Mouse (Mus musculus) liver, embryonic 14.5 days (tissue): ENCODE results near the gene Eml2. TPM values are rescaled to one million over a fixed set of nuclear protein-coding genes. Genes with fewer than 3 reads are reported as not detected.

Experiments used
- ATAC-seq: fragments of 200-750 bp; cut with Nextera tagmentation; 2 replicates; pipeline ENCODE4 v1.8.0; 2017; ENCODE audit warnings: moderate number of reproducible peaks, mild to moderate bottlenecking, moderate library complexity; ENCODE audit not compliant: insufficient read depth
- DNase-seq, 3 experiments: peaks; one replicate each; pipeline ENCODE4 v3.0.0-alpha.2; 2012 to 2013; ENCODE audit warnings: low read depth in 3 of 3, low spot score in 3 of 3
- H3K27ac ChIP-seq: fragments of 300-500 bp; sonication (generic); 2 replicates; pipeline ENCODE4 v1.5.1; 2014; ENCODE audit warnings: moderate library complexity, mild to moderate bottlenecking, control low read depth, inconsistent platforms
- H3K27me3 ChIP-seq: fragments of 300-500 bp; sonication (generic); 2 replicates; pipeline ENCODE4 v1.6.1; 2014; ENCODE audit warnings: mild to moderate bottlenecking, low read length, moderate library complexity; ENCODE audit not compliant: control insufficient read depth, insufficient read depth
- H3K36me3 ChIP-seq: fragments of 300-500 bp; sonication (generic); replicated peaks from 2 replicates; pipeline ENCODE4 v1.6.1; 2014; ENCODE audit warnings: low read depth; ENCODE audit not compliant: control insufficient read depth, insufficient read depth
- H3K4me1 ChIP-seq, 2 experiments: fragments of 200-500 bp in 1 of 2; fragments of 300-500 bp in 1 of 2; sonication (generic) in 1 of 2; replicated peaks; 2 replicates each; pipeline ENCODE4 v1.6.1; 2012 to 2014; ENCODE audit warnings: antibody characterized with exemption in 1 of 2, inconsistent platforms in 1 of 2, low read length in 1 of 2; ENCODE audit not compliant: control insufficient read depth in 2 of 2, insufficient read depth in 2 of 2
- H3K4me2 ChIP-seq: fragments of 300-500 bp; sonication (generic); 2 replicates; pipeline ENCODE4 v1.6.1; 2014; ENCODE audit warnings: low read depth, mild to moderate bottlenecking, control low read depth, moderate library complexity
- H3K4me3 ChIP-seq, 2 experiments: fragments of 200-500 bp in 1 of 2; fragments of 300-500 bp in 1 of 2; sonication (generic) in 1 of 2; 2 replicates each; pipeline ENCODE4 v1.5.1; 2012 to 2014; ENCODE audit warnings: low read depth in 2 of 2, low read length in 2 of 2, mild to moderate bottlenecking in 2 of 2, control low read depth in 1 of 2, inconsistent platforms in 1 of 2, moderate library complexity in 1 of 2; ENCODE audit not compliant: insufficient read depth in 1 of 2
- H3K9ac ChIP-seq: fragments of 300-500 bp; sonication (generic); replicated peaks from 2 replicates; pipeline ENCODE4 v1.6.1; 2014; ENCODE audit warnings: mild to moderate bottlenecking, control low read depth, moderate library complexity
- H3K9me3 ChIP-seq: fragments of 300-500 bp; sonication (generic); 2 replicates; pipeline ENCODE4 v1.6.1; 2016; ENCODE audit warnings: low read length, mixed read lengths; ENCODE audit not compliant: control insufficient read depth
- CTCF ChIP-seq: IDR thresholded peaks from 2 replicates; pipeline ENCODE4 v1.5.1; 2016; ENCODE audit warnings: antibody characterized with exemption, low read depth, control low read depth
- EP300 ChIP-seq: IDR thresholded peaks from 2 replicates; pipeline ENCODE4 v1.6.1; 2016; ENCODE audit warnings: antibody characterized with exemption, low read depth
- WGBS: fragments of 180-500 bp; shearing (Covaris S2); extraction: QIAGEN DNeasy Blood & Tissue Kit; methylation state at CpG from one replicate; pipeline ENCODE4 v1.1.7; 2014; ENCODE audit not compliant: insufficient replicate concordance; 5-methylcytosine and 5-hydroxymethylcytosine counted together
- polyA plus RNA-seq, 2 experiments: library from polyadenylated mRNA; depleted of rRNA in 1 of 2; stranded (reverse) in 1 of 2; unstranded in 1 of 2; fragments of >200 nt; fragmentation: Nextera tagmentation in 1 of 2; extraction: Ambion mirVana in 1 of 2; gene quantifications; 2 replicates each; pipeline versions ENCODE4 v1.2.1 to v1.2.3; 2012 to 2014

Gene Eml2
- polyA plus RNA-seq, 2 experiments = 0.98 to 7.3 TPM

GRCm38 (mm10) chr7:19239423-19239822 lies 63.2 kb downstream of the Eml2 start:
- TF ChIP-seq CTCF = peak; percentile 99
- TF ChIP-seq EP300 = no peak
- no peaks in the 10 kb centered on the region for H3K27me3 ChIP-seq
- WGBS = 0% methylated on average over 1 of the region's 1 CpGs
- H3K27ac ChIP-seq = peak overlapping the region; percentile 83
- no peaks in the 10 kb centered on the region for H3K9me3 ChIP-seq
- ATAC-seq (peak; percentile 91), DNase-seq (peak in 2 of 3 experiments; percentile 55 to 89)
- peak overlapping the region; percentile 55 for H3K9ac ChIP-seq
- H3K4me1 ChIP-seq = peaks cover 41 to 50% of the 10 kb centered on the region in 2 experiments
- peak overlapping the region; percentile 64 for H3K4me2 ChIP-seq
- H3K4me3 ChIP-seq = peak overlapping the region in 1 of 2 experiments; percentile 29; a peak in 2 of 4 replicates
- no peaks in the 10 kb centered on the region for H3K36me3 ChIP-seq

DNA sequence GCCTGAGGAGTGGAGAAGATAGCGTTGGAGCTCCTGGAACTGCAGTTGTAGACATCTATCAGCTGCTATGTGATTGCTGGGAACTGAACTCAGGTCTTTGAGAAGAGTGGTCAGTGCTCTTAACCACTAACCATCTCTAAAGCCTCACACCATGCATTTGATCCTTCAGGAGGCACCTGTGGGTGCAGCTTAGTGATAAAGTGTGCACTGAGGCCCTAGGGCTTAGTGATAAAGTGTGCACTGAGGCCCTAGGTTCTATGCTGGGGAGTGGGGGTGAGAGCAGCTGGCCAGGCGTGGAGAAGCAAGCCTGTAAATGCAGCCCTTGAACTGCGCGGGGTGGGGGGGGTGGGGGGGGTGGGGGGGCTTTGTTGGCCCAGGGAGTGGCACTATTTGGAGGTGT lies 63.8 kb downstream of the Eml2 start:
- WGBS = 15% methylated on average over 4 of the region's 4 CpGs
- TF ChIP-seq CTCF = no peak
- peak; percentile 74 for TF ChIP-seq EP300
- peak in 1 of 3 experiments; percentile 73 for DNase-seq
- H3K27me3 ChIP-seq = no peaks in the 10 kb centered on the region
- H3K4me2 ChIP-seq = peak overlapping the region; percentile 64
- peak overlapping the region in 1 of 2 experiments; percentile 29; a peak in 2 of 4 replicates for H3K4me3 ChIP-seq
- peak; percentile 91 for ATAC-seq
- no peaks in the 10 kb centered on the region for H3K9me3 ChIP-seq
- H3K9ac ChIP-seq = peak overlapping the region; percentile 55
- peaks cover 2% of the 10 kb centered on the region; the same call in 1 of the 2 replicates for H3K36me3 ChIP-seq
- H3K27ac ChIP-seq = peak overlapping the region; percentile 83
- peaks cover 46 to 48% of the 10 kb centered on the region in 2 experiments for H3K4me1 ChIP-seq

DNA sequence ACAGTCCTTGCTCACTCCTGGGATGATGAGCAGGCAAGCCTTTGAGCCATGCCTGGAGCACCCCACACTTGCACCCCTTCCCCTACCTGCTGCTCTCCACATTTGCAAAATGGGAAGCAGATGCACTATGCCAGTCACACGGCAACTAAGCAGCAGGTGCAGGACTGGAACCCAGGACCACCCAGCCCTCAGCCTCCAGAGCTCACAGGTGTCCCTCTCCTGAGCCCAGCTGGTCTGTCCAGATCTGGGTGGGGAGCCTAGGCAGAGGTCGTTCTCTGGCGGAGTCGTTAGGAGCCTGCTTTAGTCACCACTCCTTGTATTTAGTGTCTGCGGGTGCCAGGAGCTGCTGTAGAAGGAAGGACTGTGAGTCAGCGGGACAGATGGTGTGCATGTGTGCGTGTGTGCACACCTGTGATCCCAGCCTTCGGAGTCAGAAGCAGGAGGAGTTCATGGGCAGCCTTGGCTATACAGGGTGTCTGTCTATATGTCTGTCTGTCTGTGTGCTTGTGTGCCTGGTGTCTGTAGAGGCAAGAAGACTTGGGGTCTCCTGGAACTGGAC lies 64.8 kb downstream of the Eml2 start:
- ATAC-seq = no peak
- H3K27ac ChIP-seq = peak overlapping the region; percentile 83
- H3K4me1 ChIP-seq = peaks cover 40 to 47% of the 10 kb centered on the region in 2 experiments
- DNase-seq = no peak
- no peak overlapping the region for H3K4me3 ChIP-seq
- H3K27me3 ChIP-seq = no peaks in the 10 kb centered on the region
- H3K9ac ChIP-seq = peak overlapping the region; percentile 41
- 79% methylated on average over 8 of the region's 8 CpGs for WGBS
- H3K4me2 ChIP-seq = peak overlapping the region; percentile 43
- H3K36me3 ChIP-seq = peaks cover 11% of the 10 kb centered on the region
- H3K9me3 ChIP-seq = no peaks in the 10 kb centered on the region
- TF ChIP-seq CTCF (no peak), EP300 (no peak)

- ATAC-seq = no peak
- no peak for TF ChIP-seq EP300
- TF ChIP-seq CTCF = no peak
- Histone ChIP-seq H3K4me3 (no peak overlapping the region), H3K27me3 (no peaks in the 10 kb centered on the region), H3K27ac (no peak overlapping the region; the same call in 1 of the 2 replicates), H3K36me3 (peaks cover 11% of the 10 kb centered on the region), H3K9ac (no peak overlapping the region), H3K9me3 (no peaks in the 10 kb centered on the region), H3K4me2 (no peak overlapping the region), H3K4me1 (peaks cover 48 to 52% of the 10 kb centered on the region in 2 experiments)
- no peak for DNase-seq
- WGBS = 82% methylated on average over 1 of the region's 1 CpGs
Observed at GRCm38 (mm10) chr7:19242005-19242404, 65.8 kb downstream of the Eml2 start.

DNA sequence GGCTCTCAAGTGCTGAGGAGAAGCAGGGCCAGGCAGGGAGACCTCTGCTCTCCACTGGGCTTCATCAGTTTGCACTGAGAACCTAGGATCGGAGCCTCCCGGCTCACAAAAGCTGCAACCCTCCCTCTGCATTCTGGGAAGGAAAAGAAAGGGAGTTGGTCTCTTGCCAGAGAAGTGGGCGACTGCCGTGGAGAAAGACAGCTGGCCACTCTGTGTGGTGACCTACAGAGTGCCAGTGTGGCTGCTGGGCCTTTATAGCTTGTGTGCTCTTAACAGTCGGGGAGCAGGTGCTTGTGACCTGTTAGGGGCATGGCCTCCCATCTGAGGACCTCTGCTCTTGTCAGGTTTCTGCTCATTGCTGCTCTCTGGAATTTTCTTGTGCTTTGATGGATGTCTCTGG lies 67.6 kb downstream of the Eml2 start:
- Histone ChIP-seq H3K27me3 (no peaks in the 10 kb centered on the region), H3K9me3 (no peaks in the 10 kb centered on the region), H3K36me3 (peaks cover 11% of the 10 kb centered on the region), H3K4me2 (no peak overlapping the region), H3K27ac (peak overlapping the region; percentile 2; the same call in 1 of the 2 replicates), H3K4me1 (peaks cover 48 to 52% of the 10 kb centered on the region in 2 experiments), H3K4me3 (no peak overlapping the region), H3K9ac (no peak overlapping the region)
- ATAC-seq (no peak), DNase-seq (no peak)
- TF ChIP-seq CTCF = no peak
- TF ChIP-seq EP300 = no peak
- WGBS = 82% methylated on average over 5 of the region's 5 CpGs
